Mouse (Mus musculus): Measurements from ENCODE around the gene Mgat5b.

Gene Mgat5b

DNA sequence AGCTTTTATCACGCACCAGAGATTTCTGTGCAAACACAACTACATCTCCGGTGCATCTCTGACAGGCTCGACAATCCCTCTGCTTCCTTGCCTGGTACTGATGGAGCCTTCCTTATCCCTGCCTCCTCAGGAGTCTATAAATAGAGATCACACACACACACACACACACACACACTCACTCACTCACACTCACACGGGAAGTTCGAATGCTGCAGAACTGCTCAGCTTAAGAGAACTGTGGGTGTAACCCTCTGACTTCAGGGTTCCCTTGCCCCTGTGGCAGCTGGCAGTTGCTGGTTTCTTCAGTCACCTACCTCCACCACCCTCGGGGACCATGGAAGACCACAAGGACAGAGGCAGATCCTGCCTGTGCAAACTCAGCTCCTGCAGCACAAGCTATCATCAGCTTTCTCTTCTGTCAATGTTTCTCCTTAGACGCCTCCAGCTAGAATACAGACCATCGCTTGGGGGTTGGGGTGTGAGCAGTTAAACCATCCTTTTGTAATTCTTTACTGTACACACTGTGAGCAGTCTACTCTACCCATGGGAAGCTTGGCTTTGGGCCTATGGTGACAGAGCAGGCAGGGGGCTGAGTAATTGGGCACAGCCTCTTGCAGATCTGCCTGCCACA lies 111.9 kb downstream of the Mgat5b start:
- DNase-seq (ENCODE audit: extremely low spot score, low spot score): no peak

DNA sequence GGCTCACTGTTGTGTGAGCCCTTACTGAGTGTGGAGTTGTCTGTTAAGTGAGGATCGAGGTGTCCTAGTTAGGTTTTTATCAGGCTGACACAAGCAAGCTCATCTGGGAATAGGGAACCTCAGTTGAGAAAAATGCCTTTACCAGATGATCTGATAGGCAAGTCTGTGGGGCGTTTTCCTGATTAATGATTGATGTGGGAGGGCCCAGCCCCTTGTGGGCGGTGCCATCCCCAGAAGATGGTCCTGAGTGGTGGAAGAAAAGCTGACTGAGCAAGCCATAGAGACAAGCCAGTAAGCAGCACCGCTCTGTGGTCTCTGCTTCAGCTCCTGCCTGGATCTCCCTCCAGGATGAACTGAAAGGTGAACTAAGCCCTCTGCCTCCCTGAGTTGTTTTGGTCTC lies 112.6 kb downstream of the Mgat5b start:
- no peak for DNase-seq (ENCODE audit: extremely low spot score, low spot score)

DNA sequence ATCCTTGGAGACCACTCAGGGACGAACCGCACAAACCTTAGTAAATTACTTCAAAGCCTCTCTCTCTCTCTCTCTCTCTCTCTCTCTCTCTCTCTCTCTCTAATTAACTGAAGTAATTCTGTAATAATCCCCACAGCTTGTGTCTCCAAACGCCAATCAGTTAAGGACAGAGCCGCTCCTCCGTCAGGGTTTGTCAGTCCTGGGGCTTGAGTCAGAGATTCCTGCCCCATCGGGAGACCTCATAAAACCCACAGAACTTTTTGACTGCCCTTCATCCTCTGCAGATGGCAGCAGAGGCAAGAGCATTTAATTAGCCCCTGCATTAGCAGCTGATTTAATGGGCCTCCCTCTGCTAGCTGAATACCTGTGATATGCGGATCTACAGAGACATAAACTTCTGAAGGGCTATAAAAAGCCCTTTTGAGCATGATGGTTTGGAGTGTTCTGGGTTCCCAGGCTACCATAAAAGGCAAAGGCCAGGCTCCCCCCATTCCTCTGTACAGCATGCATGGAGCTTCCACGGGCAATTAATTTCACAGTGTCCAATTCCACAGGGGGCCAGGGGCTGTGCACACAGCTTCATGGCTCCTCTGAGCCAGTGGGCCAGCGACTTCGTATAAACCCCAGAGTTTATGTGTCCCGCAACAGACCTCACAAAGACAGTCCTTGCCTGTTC lies 117.1 kb downstream of the Mgat5b start:
- no peak for DNase-seq (ENCODE audit: extremely low spot score, low spot score)

All from neural tube, embryonic 10.5 days (tissue).